Mouse (Mus musculus): ENCODE results near the gene Ubald1. TPM values are rescaled to one million over a fixed set of nuclear protein-coding genes. Genes with fewer than 3 reads are reported as not detected.

Gene Ubald1
- 10 to 100 TPM; 14.3 to 19.7 TPM for total RNA-seq (2021)
- long read RNA-seq, experiment 1, transcript Ubald1-201 (3 exons, 1,851 nt): major isoform, 8 of 18 reads
- long read RNA-seq, experiment 1, partial matches to known transcripts: 6 of 18 reads
- long read RNA-seq, experiment 1, other reads (novel, unspliced or antisense): 4 of 18 reads
- long read RNA-seq, experiment 2, partial matches to known transcripts: 0 of 10 reads
- long read RNA-seq, experiment 2, other reads (novel, unspliced or antisense): 7 of 10 reads

GRCm38 (mm10) chr16:4880136-4880825 lies at the start of gene Ubald1:
Ubald1 (minus strand) TSS chr16:4880315.
- peak; percentile 97 to 99 for DNase-seq

GRCm38 (mm10) chr16:4928474-4928873 lies 48.4 kb upstream of the Ubald1 start:
- DNase-seq: no peak

GRCm38 (mm10) chr16:4927967-4928366 lies 47.9 kb upstream of the Ubald1 start:
- no peak for DNase-seq

- no peak for DNase-seq
Measured at GRCm38 (mm10) chr16:4923996-4924395, 43.9 kb upstream of the Ubald1 start.

- no peak for DNase-seq
Measured at GRCm38 (mm10) chr16:4922481-4922880, 42.4 kb upstream of the Ubald1 start.

GRCm38 (mm10) chr16:4920556-4920955 lies 40.4 kb upstream of the Ubald1 start:
- DNase-seq: peak in 1 of 2 experiments; percentile 57

GRCm38 (mm10) chr16:4916608-4917007 lies 36.5 kb upstream of the Ubald1 start:
- DNase-seq: no peak

GRCm38 (mm10) chr16:4915931-4916330 lies 35.8 kb upstream of the Ubald1 start:
- DNase-seq: peak in 1 of 2 experiments; percentile 49

GRCm38 (mm10) chr16:4913783-4914735 lies 33.9 kb upstream of the Ubald1 start:
- DNase-seq: peak; percentile 84 to 96

GRCm38 (mm10) chr16:4912907-4913782 lies 33.0 kb upstream of the Ubald1 start:
- peak; percentile 50 to 52 for DNase-seq

GRCm38 (mm10) chr16:4912074-4912648 lies 32.0 kb upstream of the Ubald1 start:
- no peak for DNase-seq

GRCm38 (mm10) chr16:4910758-4911157 lies 30.6 kb upstream of the Ubald1 start:
- DNase-seq: no peak

GRCm38 (mm10) chr16:4909745-4910144 lies 29.6 kb upstream of the Ubald1 start:
- no peak for DNase-seq

GRCm38 (mm10) chr16:4907972-4908371 lies 27.9 kb upstream of the Ubald1 start:
- DNase-seq: no peak

- no peak for DNase-seq
Measured at GRCm38 (mm10) chr16:4907386-4907785, 27.3 kb upstream of the Ubald1 start.

GRCm38 (mm10) chr16:4906559-4906958 lies 26.4 kb upstream of the Ubald1 start:
- no peak for DNase-seq

- no peak for DNase-seq
Measured at GRCm38 (mm10) chr16:4905591-4905990, 25.5 kb upstream of the Ubald1 start.

- no peak for DNase-seq
Measured at GRCm38 (mm10) chr16:4904878-4905277, 24.8 kb upstream of the Ubald1 start.

GRCm38 (mm10) chr16:4903491-4904102 lies 23.5 kb upstream of the Ubald1 start:
- DNase-seq: no peak

GRCm38 (mm10) chr16:4902390-4902789 lies 22.3 kb upstream of the Ubald1 start:
- no peak for DNase-seq

- DNase-seq: no peak
Measured at GRCm38 (mm10) chr16:4901167-4901566, 21.1 kb upstream of the Ubald1 start.

All from heart, adult 18-20 months (tissue).